Mouse (Mus musculus): ENCODE data around the gene Olfr1121.
"Not testable (repeated sequence)": the region's sequence is repeated elsewhere in the genome, so short reads cannot be mapped to it uniquely, and the experiment has no call there.

The Olfr1121 gene

GRCm38 (mm10) chr2:87369595-87369994 is at the start of gene Olfr1121:
Gene Olfr1121 (plus strand): TSS chr2:87369895.
- DNase-seq (ENCODE audit: low spot score in 2 of 2) = no peak

- no peak for DNase-seq (ENCODE audit: low spot score in 2 of 2)
These were observed 15.2 kb upstream of the Olfr1121 start, which contains the start of gene Olfr1120 for GRCm38 (mm10) chr2:87354515-87354914. Gene Olfr1120 (plus strand): TSS chr2:87354815.

- DNase-seq (ENCODE audit: low spot score in 2 of 2) = not testable (repeated sequence)
These were observed 9.6 kb upstream of the Olfr1121 start for GRCm38 (mm10) chr2:87360121-87360520.

- no peak for DNase-seq (ENCODE audit: low spot score in 2 of 2)
These were observed 2.0 kb downstream of the Olfr1121 start for GRCm38 (mm10) chr2:87371726-87372125.

- DNase-seq (ENCODE audit: low spot score in 2 of 2) = no peak
These were observed 14.2 kb downstream of the Olfr1121 start for GRCm38 (mm10) chr2:87383935-87384334.

GRCm38 (mm10) chr2:87385549-87385948 is 15.9 kb downstream of the Olfr1121 start, which contains the start of gene Olfr1122:
Gene Olfr1122 (plus strand): TSS chr2:87385849.
- no peak for DNase-seq (ENCODE audit: low spot score in 2 of 2)

- not testable (repeated sequence) for DNase-seq (ENCODE audit: low spot score in 2 of 2)
These were observed 23.9 kb downstream of the Olfr1121 start for GRCm38 (mm10) chr2:87393605-87394004.

- DNase-seq (ENCODE audit: low spot score in 2 of 2) = not testable (repeated sequence)
These were observed 25.0 kb downstream of the Olfr1121 start for GRCm38 (mm10) chr2:87394686-87395085.

- no peak for DNase-seq (ENCODE audit: low spot score in 2 of 2)
These were observed 46.6 kb downstream of the Olfr1121 start, which contains the start of gene Olfr1123 for GRCm38 (mm10) chr2:87416335-87416734. Gene Olfr1123 (plus strand): TSS chr2:87416635.

All from urinary bladder, postnatal 4 days (tissue).